Mouse (Mus musculus): ENCODE data around the gene Ms4a2. TPM values are rescaled to one million over a fixed set of nuclear protein-coding genes. Genes with fewer than 3 reads are reported as not detected.

Gene Ms4a2
- polyA plus RNA-seq, 1 experiment from 2014 or later: 0.29 TPM

Other genes starting within 250 kb of the Ms4a2 start
- gene Ms4a4a, start 248.2 kb downstream of the Ms4a2 start, polyA plus RNA-seq (2016; fragmentation: Nextera tagmentation; extraction: Ambion mirVana): 2.6 and 3.1 TPM in 2 replicates
- 0.11 and 0.42 TPM in 2 replicates for gene Ms4a4c, start 218.9 kb downstream of the Ms4a2 start, polyA plus RNA-seq (2016; fragmentation: Nextera tagmentation; extraction: Ambion mirVana)
- not detected in 2 replicates for gene Ms4a4b, start 180.2 kb downstream of the Ms4a2 start, polyA plus RNA-seq (2016; fragmentation: Nextera tagmentation; extraction: Ambion mirVana)
- gene Ms4a6c, start 154.4 kb downstream of the Ms4a2 start, polyA plus RNA-seq (2016; fragmentation: Nextera tagmentation; extraction: Ambion mirVana): 2.3 and 2.5 TPM in 2 replicates
- gene Gm8369, start 137.8 kb downstream of the Ms4a2 start, polyA plus RNA-seq (2016; fragmentation: Nextera tagmentation; extraction: Ambion mirVana): not detected in 2 replicates
- 2.1 and 2.6 TPM in 2 replicates for gene Ms4a6b, start 107.2 kb downstream of the Ms4a2 start, polyA plus RNA-seq (2016; fragmentation: Nextera tagmentation; extraction: Ambion mirVana)
- 0.26 TPM in 1 of 2 replicates, not detected in the other for gene Ms4a4d, start 86.9 kb downstream of the Ms4a2 start, polyA plus RNA-seq (2016; fragmentation: Nextera tagmentation; extraction: Ambion mirVana)
- 2.0 and 2.4 TPM in 2 replicates for gene Ms4a6d, start 18.9 kb downstream of the Ms4a2 start, polyA plus RNA-seq (2016; fragmentation: Nextera tagmentation; extraction: Ambion mirVana)
- gene Ms4a3, start 17.1 kb upstream of the Ms4a2 start, polyA plus RNA-seq (2016; fragmentation: Nextera tagmentation; extraction: Ambion mirVana): not detected in 2 replicates
- not detected in 2 replicates for gene Oosp2, start 36.8 kb upstream of the Ms4a2 start, polyA plus RNA-seq (2016; fragmentation: Nextera tagmentation; extraction: Ambion mirVana)
- gene Oosp1, start 67.4 kb upstream of the Ms4a2 start, polyA plus RNA-seq (2016; fragmentation: Nextera tagmentation; extraction: Ambion mirVana): not detected in 2 replicates
- not detected in 2 replicates for gene Oosp3, start 73.3 kb upstream of the Ms4a2 start, polyA plus RNA-seq (2016; fragmentation: Nextera tagmentation; extraction: Ambion mirVana)
- not detected in 2 replicates for gene Gif, start 123.8 kb upstream of the Ms4a2 start, polyA plus RNA-seq (2016; fragmentation: Nextera tagmentation; extraction: Ambion mirVana)
- gene Mrpl16, start 146.7 kb upstream of the Ms4a2 start, polyA plus RNA-seq (2016; fragmentation: Nextera tagmentation; extraction: Ambion mirVana): 42.3 and 44.1 TPM in 2 replicates
- gene Stx3, start 195.7 kb upstream of the Ms4a2 start, polyA plus RNA-seq (2016; fragmentation: Nextera tagmentation; extraction: Ambion mirVana): 4.7 and 4.9 TPM in 2 replicates
- not detected in 2 replicates for gene Olfr1417, start 215.5 kb upstream of the Ms4a2 start, polyA plus RNA-seq (2016; fragmentation: Nextera tagmentation; extraction: Ambion mirVana)
- gene Olfr1418, start 237.3 kb upstream of the Ms4a2 start, polyA plus RNA-seq (2016; fragmentation: Nextera tagmentation; extraction: Ambion mirVana): not detected in 2 replicates